Mouse (Mus musculus) heart, adult 8-10 months (tissue): Measurements from ENCODE around the gene Avpr2. TPM values are rescaled to one million over a fixed set of nuclear protein-coding genes. Genes with fewer than 3 reads are reported as not detected.

Experiments used
- DNase-seq: peaks from one replicate; pipeline ENCODE4 v3.0.0; 2022; ENCODE audit warnings: low spot score
- total RNA-seq, 4 experiments: library from RNA; stranded (reverse); gene quantifications; 2 replicates each; pipeline ENCODE4 v1.2.4; 2022

The Avpr2 gene
- total RNA-seq, result not detected

DNA sequence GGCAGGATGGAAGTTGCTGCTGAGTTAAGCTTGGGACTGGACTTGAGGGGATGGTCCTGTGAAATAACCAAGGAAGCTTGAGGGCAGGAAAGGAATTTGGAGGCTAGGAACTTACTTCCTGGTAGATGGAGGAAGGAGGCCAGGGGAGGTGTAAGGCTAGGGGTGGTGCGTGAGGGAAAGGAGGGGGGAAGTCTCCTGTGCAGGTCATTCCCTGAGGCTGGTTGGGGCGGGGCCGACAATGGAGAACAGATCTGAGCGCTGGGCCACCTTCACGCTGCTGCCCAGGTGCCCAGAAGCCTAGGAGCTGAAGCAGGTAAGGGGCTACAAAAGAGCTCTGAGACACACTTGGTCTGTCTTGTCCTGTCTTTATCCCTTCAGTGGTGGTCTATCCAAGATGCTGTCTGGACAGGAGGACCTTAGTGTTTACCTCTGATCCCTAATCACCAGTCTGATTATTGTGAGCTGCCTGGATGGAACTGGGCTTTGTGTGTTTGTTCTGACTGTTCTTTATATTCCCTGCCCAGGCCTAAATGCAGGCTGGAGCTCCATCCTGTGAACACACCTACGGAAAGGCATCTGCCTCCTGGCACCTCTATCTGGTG is at the start of gene Avpr2:
Avpr2 (plus strand) TSS at position 552 of the 602 bp plus-strand sequence.
- DNase-seq, result no peak

DNA sequence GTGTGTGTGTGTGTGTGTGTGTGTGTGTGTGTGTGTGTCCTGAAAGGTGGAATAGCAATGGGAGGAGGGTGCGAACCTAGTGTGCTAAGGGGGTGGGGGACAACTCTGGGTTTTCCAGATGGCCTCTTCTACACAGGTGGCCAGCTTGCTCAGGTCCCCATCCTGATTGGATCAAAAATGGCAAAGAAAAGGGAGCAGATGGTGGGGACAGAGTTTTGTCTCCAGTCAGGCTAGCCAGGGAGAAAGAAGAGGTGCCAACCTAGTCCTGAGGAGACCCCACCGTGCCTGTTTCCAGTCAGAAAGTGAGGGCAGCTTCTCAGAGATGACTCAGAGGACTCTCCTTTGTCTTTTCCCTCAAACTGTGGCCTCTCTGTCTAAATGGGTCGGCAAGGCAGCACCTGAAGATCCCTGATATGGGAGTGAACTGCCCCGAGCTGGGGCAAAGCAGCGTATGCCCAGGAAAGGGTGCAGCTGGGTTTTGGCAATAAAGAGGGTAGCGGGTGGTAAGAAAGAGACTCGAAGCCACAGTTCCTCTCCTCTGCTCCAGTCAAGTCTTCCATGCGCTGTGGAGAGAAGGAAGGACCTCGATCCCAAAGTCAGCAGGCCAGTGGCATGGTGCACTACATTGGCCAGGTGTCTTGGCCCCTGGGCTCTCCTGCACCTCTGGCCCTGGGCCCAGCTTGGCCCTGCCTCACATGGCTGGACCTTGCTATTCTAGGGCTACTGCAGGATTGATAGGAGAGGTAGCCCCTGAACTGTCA is 37.4 kb upstream of the Avpr2 start:
- no peak for DNase-seq

DNA sequence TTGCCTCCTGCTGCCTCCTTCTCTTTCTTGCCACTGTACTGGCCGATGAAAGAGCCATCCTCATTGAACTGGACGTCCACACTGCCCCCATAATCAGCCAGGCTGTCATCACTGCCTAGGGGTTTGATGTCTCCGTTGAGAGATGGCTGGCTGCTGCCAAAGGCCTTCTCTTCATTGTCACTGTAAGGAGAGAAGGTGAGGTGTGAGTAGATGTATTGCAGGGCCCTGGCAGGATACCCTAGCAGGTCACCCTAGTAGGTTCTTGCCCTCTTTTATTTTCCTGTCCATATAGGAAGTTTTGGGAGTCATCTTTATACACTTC is 36.9 kb upstream of the Avpr2 start:
- DNase-seq, result peak; percentile 11

DNA sequence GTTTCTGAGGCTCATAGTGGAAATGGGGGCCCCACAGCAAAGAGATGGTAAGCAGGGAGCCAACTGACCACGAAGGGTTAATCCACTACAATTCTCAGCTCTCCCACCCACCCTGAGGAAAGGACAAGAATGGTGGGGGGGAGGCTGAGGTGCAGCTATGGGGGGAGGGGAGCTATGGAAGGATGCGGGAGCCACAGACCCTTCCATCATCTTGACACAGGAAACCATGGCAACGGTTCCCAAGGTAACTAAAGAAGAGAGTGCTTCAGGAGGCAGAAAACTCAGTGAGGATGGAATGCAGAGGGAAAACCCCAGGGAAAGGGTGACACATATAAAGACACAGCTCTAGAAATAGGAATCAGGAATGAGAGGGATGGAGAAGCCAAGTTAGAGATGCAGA is 27.2 kb upstream of the Avpr2 start:
- no peak for DNase-seq

DNA sequence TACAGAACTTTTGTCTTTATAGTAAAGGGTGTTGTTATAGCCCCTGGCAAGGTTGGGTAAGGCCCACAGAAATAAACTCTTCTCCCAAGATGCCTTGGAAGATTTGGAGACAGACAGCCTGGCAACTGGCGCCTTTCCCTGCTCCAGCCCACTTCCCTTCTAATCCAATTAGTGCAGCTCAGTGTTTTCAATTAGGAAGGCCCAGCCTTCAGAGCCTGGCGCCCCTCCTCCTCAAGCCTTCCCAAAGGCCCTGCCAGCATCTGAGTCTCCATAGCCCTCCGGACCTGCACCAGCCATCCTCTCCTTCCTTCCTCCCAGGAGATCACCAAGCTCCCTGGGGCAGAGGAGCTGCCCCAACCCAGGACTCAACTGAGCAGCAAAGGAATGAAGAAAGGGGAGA is 24.6 kb upstream of the Avpr2 start:
- no peak for DNase-seq

DNA sequence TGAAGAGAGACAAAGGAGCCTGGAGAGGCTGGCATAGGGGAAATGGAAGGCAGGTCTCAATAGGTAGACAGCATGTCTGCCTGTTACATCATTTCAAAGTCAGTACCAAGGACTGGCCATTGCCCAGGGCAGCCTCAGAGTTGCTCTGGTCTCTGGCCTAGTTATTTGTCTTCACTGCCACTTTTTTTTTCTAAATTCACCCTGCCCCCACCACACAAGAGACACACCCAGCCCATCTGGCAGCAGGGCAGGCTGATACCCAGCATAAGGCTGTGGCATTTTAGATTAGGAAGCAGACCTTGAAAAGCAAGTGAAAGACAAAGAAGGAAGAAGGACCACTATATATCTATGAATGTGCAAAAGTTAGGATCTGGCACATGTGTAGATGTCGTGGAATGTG is 24.1 kb upstream of the Avpr2 start:
- no peak for DNase-seq

DNA sequence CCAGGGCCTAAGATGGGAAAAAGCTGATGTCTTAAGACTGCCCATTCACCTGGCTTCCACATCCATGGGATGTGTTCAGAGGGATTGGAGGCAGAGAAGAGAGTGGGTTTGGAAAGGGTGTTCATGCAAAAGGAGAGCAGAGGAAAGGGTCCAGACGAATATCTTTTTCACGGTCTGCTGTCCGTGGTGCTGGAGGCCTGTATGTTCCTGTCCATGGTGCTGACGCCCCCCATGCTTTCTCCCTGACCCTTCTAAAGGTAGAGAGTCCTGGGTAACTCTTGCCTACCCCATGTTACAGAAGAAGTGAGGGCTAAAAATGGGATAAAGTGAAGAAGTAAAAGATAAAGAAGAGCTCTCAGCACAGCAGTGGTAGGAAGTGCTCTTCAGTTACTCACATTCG is 22.6 kb upstream of the Avpr2 start:
- no peak for DNase-seq

DNA sequence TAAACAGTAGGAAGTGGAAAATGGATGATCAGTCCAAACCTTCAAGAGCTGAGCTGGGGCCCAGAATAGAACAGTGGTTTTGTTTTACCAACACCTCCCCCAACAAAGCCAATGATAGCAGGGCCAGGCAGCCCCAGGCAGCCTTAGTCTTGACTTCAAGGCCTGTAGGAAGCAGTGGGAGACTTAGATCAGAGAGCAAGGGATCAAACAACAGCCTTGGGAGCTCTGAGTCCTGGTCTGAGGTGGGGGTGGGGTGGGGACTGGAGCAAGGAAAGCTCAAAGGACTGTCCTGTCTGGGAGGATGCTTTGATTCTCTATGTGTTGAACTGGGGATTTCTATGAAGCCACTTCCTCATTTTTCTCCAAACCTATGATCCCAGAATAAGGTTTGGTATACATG is 20.4 kb upstream of the Avpr2 start:
- DNase-seq, result no peak

DNA sequence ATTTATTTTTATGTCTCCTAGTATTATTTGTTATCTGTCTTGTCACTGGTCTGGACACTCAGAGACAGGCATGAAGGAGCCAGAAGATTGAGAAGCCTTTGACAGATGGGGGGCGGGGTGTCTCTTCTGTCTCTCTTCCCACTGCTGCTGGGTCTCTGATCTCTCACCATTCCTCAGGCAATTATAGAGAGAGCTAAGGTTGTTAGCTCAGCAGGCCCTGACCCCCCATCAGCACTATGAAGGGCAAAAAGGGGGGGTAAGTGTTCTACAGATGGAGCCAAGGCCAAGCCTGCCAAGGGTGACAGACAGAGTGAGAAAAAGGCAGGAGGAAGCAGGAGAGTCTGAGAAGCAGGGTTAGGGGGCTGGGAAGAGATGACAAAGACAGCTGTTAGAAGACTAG is 19.9 kb upstream of the Avpr2 start:
- no peak for DNase-seq

DNA sequence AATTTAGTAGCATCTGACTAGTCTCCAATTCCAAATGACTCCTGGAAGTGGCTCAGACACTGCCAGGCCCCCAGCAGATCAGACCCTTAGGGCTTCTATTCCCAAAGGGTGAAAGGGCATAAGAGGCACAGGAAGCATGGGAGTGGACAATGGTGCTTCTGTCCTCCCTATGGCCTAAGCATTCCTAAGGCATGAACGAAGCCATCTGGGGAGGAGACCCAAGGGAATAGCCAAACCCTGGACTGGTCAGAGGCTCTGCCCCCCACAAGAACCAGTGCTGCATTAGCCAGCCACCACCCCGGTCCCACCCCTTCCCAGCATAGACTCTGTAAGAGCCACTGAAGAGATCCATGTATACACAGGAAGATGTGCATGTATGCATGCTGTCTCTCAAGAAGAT is 16.0 kb upstream of the Avpr2 start:
- DNase-seq, result no peak

DNA sequence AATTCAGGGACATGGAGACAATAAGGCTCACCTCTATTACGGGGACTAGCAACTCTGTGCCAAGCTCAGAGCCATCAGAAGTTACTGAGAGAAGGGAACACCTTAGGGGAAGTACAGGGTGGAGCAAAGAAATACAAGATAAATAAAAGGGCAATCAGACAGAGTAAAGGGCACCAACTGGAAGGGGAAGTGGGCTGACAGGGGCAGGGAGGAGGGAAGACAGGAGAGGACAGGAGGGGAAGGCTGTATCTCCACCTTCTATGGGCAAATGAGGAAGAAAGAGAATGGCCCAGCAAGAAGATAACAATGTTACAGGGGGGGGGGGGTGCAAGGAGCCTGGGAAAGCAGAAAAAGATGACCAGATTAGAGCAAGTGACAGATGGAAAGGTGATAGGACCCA is 14.9 kb upstream of the Avpr2 start:
- no peak for DNase-seq

DNA sequence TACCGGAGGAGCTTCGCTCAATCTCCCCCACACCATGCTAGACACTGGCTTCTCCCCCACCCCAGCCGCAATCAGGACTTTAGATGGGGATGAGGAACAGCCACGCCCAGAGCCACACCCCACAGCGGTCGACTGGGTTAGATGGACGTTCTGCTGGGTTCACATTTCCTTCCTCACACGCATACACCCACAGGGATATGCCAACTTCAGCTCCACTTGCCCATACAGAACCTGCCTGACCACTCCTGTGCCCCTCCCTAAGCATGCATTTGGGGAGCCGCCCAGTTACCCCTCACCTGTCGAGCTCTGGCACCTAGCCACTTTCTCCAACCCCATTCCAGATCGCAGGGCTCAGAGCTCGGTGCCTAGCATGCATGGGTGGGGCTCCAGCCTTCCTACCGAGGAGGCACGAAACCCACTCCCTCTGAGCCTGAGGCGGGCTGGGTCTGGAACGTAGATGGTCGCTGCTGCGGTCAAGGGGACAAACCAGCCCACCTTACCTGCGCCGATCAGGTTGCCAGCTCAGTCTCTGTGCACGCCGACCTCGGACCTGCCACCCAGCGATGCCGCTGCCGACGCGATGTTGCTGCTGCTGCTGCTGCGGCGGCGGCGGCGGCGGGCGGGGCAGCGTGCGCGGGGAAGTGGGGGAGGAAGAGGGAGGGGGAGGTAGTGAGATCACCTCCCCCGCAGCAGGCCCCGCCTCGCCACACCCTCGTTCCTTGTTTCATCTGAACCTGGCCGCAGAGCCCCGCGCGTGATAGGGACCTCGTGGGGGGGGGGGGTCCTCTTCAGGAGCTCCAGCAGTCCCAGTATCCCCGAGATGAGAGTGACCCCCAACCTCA is 11.5 kb upstream of the Avpr2 start:
- no peak for DNase-seq

DNA sequence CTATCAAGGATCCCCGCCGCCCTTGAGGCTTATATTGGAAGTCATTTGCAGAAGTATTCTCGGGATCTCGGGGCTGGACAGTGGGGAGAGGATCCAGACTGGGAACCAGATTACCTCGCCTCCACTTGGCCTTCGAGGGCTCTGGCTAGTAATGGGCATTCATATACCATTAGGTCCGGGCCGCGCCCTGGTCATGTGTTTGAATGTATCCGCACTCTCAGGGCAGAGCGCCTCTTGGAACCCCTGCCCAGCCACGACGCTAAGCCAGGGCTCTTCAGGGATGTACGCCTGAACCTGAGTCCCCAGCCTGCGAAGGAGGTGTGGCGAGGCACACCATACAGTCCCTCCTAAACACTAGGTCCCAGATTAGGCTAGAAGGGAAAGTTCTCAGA is 10.9 kb upstream of the Avpr2 start:
- DNase-seq, result no peak

DNA sequence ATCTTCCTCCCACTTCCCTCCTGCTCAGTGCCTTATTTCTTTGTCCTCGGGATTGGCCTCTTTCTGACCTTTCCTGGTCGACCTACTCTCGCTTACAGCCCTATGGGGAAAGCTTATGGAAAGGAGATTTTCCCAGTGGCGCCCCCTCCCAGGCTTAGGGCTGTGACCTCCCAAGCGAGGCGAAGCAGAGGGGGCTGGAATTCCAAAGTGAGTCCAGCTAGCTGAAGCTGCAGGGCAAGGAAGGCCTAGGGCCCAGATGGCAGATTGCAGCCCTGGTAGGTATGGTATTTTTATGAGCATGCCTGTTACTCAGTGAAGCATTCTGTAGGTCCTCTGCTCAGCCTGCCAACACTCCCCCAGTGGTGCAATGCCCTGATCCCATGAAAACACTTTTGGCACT is 10.4 kb upstream of the Avpr2 start:
- DNase-seq, result no peak

DNA sequence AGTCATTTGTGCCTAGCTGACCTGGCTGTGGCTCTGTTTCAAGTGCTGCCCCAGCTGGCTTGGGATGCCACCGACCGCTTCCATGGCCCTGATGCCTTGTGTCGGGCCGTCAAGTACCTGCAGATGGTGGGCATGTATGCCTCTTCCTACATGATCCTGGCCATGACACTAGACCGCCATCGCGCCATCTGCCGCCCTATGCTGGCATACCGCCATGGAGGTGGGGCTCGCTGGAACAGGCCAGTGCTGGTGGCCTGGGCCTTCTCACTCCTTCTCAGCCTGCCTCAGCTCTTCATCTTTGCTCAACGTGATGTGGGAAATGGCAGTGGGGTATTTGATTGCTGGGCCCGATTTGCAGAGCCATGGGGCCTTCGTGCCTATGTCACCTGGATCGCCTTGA is 931 bp downstream of the Avpr2 start:
- DNase-seq, result no peak

DNA sequence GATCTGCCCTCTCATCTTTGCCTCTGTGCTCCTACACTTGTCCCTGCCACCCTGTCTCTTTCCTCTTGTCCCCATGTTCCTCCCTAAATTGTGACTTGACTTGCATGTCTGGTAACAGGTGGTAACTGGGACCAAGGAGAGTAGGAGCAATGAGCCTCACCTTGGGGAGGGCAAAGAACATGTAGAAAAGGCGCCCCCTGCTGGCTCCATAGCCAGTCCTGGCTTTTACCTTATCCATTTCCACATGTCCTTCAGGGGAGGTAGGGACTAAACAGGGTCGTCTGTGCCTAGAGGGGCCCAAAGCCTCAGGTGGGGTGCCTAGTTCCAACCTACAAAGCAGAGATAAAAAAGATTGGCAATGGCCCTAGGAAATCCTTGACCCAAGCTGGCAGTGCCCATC is 3.8 kb downstream of the Avpr2 start, which contains the start of gene L1cam:
L1cam (minus strand) TSS at position 387 of the 400 bp plus-strand sequence.
- DNase-seq, result no peak

DNA sequence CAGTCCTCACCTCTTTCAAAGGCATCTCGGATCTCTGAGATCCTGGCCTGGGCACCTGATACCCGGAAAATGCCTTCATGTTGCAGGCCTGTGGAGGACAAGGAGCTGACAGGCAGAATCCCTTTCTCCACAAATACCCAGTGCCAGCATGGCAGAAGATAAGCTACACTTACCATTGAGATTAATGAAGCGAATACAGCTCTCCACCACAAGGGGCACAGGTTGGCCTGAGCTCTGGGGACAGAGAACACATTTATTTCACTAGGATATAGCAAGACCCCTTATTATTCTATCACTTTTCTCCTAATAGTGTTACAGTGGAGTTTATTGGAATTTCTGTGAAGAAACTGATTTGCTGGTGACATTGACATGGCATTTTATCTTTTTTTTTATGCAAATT is 6.1 kb downstream of the Avpr2 start:
- DNase-seq, result no peak

DNA sequence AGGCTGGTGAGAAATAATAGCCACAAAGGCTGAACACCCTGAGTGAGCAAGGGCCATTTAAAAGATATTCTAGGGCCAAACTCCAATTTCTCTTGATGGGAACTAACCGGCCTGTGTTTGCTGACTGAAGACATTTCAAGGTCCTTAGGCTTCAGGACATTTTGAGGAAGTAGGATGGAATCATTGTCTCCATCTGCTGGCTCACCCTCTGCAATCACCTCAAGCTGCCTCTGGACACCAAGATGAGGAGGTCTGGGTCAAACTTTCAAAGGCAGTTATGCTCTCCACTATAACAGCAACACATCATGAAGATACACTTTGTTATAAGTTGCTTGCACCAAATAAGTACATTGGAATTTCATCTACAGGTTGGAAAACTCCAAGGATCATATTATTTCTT is 18.1 kb downstream of the Avpr2 start:
- no peak for DNase-seq

DNA sequence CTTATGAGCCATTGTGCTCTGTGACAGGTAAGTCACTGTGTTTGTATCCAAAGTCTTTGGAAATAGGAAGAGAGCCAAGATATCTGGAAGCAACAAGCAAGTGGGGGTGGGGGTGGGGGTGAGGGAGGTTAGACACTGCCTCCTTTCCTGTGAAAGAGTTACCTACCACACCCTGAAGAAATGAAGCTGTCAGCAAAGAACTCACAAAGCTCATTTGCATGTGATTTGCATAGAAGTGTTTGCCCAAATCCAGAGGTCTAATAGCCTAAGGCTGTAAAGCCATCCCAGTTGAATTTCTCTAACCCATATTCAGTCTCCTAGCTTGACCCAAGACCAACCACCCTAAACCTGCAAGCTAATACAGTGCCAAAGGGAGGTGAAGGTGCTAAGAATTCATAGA is 18.5 kb downstream of the Avpr2 start:
- DNase-seq, result no peak

DNA sequence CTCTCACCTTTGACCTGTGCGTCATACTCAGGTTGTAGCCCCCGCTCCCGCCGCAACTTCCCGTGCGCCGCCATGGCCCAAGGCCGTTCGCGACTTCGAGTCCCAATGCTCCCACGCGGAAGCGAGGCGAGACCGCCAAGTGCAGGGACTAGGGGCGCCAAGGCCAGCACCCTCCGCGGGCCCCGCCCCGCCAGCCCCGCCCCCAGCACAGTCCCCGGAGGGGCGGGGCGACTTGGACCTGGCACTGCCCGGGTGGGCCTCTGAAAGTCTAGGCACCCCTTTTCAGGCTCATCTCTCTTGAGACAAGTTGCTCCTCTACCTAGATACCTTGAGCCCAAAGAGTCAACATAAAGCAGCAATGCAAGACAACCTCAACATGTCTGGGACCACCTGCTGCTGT is 19.3 kb downstream of the Avpr2 start:
- DNase-seq, result no peak

DNA sequence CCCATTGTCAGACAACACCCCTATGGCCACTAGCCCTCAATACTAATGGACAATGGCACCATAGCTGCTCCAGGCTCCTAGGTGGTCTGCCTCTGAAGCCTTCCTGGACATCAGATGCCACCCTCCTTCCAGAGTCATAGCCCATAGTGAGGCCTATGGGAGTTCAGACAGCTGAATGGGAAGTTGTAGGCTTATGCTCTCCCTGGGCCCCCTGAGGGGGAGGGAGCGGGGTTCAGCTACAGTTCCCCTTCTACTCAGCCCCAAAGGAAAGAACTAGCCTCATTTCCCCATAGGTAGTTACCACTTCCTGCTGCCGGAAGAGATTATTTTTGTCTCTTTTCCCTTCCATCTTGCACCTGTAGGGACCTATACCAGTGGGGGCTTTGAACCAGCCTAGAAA is 19.7 kb downstream of the Avpr2 start:
- DNase-seq, result no peak

DNA sequence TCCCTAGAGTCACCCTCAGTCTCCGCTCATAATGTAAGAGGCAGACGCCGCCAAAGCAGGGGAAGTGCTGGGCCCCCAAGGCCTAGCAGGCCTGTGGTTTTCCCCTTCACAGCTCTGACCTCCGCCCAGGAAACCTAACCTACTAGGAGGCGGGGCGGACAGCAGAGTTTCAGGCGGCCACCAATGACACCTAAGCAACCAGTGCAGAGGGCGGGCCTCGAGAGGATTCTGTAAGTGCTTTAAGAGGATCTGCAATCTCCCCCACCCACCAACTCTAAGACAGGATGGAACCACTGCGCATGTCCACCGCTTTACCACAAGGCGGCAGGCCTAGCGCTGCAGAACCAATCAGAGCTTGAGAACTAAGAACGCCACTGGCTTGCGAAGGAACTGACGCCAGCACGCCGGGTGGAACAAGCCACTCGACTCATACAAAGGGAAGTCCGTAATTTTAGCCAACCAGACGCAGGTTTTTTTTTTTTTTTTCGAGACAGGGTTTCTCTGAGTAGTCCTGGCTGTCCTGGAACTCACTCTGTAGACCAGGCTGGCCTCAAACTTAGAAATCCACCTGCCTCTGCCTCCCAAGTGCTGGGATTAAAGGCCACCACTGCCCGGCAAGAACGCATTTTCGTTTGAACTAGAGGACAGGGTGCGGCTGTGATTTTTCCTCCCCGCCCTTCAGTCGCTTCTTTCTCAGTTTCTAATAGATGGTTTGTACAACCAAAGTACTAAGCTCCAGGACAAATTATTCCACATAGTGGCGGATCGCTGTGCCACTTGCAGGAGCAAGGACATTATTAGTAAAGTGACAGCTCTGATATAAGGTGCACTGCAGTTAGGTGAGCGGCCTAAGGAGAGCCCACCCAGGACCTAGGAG is 23.2 kb downstream of the Avpr2 start:
- peak; percentile 90 for DNase-seq
